Mouse (Mus musculus) G1E (cell line): ENCODE results near the gene Drc1. TPM values are rescaled to one million over a fixed set of nuclear protein-coding genes. Genes with fewer than 3 reads are reported as not detected.

Source experiments
- ATAC-seq: 2 replicates; pipeline ENCODE4 v1.8.0; 2016; ENCODE audit warnings: mild to moderate bottlenecking; ENCODE audit not compliant: insufficient number of reproducible peaks, poor library complexity, low FRiP score, severe bottlenecking; ENCODE audit errors: extremely low read depth
- DNase-seq: peaks from one replicate; pipeline ENCODE4 v3.0.0; 2012; ENCODE audit warnings: low spot score
- H3K27me3 ChIP-seq: 2 replicates; pipeline ENCODE4 v1.6.1; 2012; ENCODE audit warnings: mild to moderate bottlenecking, low read length, inconsistent platforms; ENCODE audit not compliant: insufficient read depth
- H3K36me3 ChIP-seq: replicated peaks from 2 replicates; pipeline ENCODE3; 2012; ENCODE audit warnings: mild to moderate bottlenecking, inconsistent platforms
- H3K4me1 ChIP-seq: 2 replicates; pipeline ENCODE4 v1.6.1; 2012; ENCODE audit warnings: low read depth, low read length, inconsistent platforms, mixed read lengths; ENCODE audit not compliant: insufficient read depth
- H3K4me3 ChIP-seq: 2 replicates; pipeline ENCODE4 v1.5.1; 2012; ENCODE audit warnings: low read depth, mild to moderate bottlenecking, inconsistent platforms, low read length, moderate library complexity, mixed read lengths
- H3K9me3 ChIP-seq: replicated peaks from 2 replicates; pipeline ENCODE4 v1.6.1; 2012; ENCODE audit warnings: inconsistent platforms
- CTCF ChIP-seq: IDR thresholded peaks from 2 replicates; pipeline ENCODE4 v1.5.1; 2012; ENCODE audit warnings: low read depth, low read length, inconsistent platforms, mixed read lengths
- GATA1 ChIP-seq: IDR thresholded peaks from 2 replicates; pipeline ENCODE4 v1.6.1; 2012; ENCODE audit warnings: borderline replicate concordance, low read length, inconsistent platforms, mixed read lengths
- GATA2 ChIP-seq: IDR thresholded peaks from 2 replicates; pipeline ENCODE4 v1.6.1; 2012; ENCODE audit warnings: low read depth, low read length, inconsistent platforms, borderline replicate concordance
- POLR2AphosphoS5 ChIP-seq: IDR thresholded peaks from 2 replicates; pipeline ENCODE4 v1.6.1; 2012; ENCODE audit warnings: low read depth, low read length, inconsistent platforms; ENCODE audit not compliant: insufficient replicate concordance
- TAL1 ChIP-seq: conservative IDR thresholded peaks from 2 replicates; pipeline ENCODE4 v1.6.1; 2012; ENCODE audit warnings: low read depth, low read length, inconsistent platforms, mixed read lengths
- polyA plus RNA-seq: library from polyadenylated mRNA; stranded (reverse); fragments of >175 nt; gene quantifications from 2 replicates; pipeline ENCODE4 v1.2.3, GENCODE M21; 2012
- total RNA-seq, 2 experiments: library from RNA; stranded (forward) in 1 of 2; stranded (reverse) in 1 of 2; fragments of 200-1000 nt in 1 of 2; fragments of >200 nt in 1 of 2; fragmentation: Nextera tagmentation in 1 of 2; gene quantifications; 2 replicates each; pipeline ENCODE4 v1.2.3; 2014 to 2017

Gene Drc1
- total and polyA plus RNA-seq, 3 experiments = not detected

DNA sequence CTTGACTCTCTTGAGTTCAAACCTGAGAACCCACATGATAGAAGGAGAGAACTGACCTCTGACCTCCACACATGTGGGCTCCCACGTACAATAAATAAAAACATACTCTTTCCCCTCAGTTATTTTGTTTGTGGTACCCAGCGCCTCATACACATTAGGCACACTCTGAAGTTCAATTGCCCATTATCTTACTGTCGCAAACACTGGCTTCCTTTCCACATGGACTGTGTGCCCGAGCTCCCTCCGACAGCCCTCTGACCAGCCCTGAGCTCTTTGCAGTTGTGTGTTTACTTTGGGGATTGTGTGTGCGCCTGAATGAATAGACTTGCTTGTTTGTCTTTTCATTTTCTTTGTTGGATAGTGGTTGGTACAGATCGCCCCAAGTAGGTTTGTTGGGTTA, 75.5 kb downstream of the Drc1 start:
- no peak for DNase-seq
- TF ChIP-seq TAL1 (no peak), CTCF (no peak), POLR2AphosphoS5 (no peak), GATA1 (no peak), GATA2 (no peak)
- H3K27me3 ChIP-seq = peaks cover 15% of the 10 kb centered on the region
- no peaks in the 10 kb centered on the region for H3K9me3 ChIP-seq
- H3K4me1 ChIP-seq = no peaks in the 10 kb centered on the region
- ATAC-seq = no peak
- no peaks in the 10 kb centered on the region for H3K36me3 ChIP-seq
- no peak overlapping the region for H3K4me3 ChIP-seq

DNA sequence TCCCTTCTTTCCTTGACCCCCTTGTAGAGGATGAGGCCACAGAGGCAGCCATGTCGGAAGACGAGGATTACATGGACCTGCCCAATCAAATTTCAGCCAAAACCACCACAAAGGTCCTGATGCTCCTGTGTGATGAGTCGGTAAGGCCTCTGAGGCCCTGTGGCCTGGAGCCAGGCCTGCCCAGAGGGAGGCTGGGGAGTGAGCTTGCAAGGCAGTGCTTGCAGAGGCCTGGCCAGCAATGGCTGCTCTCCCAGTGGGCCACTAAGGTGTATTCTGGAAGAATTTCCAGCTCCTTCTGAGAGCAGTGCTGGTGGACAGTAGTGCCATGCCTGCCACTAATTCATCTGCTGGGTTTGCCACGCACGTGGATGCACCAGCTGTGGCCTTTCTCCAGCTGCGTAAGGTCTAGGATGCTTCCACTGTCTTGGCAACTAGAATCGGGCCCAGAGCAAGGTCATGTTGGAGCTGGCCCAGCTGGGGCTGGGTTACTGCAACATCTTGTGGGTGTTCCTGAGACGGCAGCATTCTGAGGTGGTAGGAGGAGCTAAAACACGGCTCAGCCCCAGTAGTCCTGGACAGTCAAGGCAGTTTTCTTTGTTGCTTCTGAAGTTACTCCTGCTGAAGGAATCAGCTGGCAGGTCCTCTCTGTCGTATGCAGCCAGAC, 77.4 kb downstream of the Drc1 start:
- ATAC-seq = no peak

DNA sequence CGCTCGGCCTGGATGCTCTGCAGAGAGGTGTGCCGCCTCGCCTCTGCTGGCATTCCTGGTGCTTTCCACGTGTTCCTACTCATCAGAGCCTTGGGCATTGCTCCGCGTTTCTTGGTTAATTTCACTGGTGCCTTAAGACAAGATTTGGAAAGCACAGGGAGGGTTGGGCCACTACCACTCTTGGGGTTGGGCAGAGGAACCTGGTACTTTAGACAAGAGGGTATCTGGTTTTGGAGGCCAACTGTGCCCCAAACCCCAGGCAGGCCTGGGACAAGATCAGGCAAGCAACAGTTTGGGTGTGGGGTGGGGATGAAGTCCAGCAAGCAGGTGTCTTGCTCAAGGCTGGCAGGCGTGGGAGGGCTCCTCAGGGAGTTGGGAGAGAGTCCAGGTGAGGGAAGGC, 86.2 kb downstream of the Drc1 start:
- no peak for ATAC-seq

More for the DNA sequence above, 77.4 kb downstream of the Drc1 start:
- Histone ChIP-seq H3K27me3 (peaks cover 15% of the 10 kb centered on the region), H3K9me3 (no peaks in the 10 kb centered on the region), H3K4me3 (no peak overlapping the region), H3K4me1 (no peaks in the 10 kb centered on the region), H3K36me3 (no peaks in the 10 kb centered on the region)
- no peak for DNase-seq
- TF ChIP-seq TAL1 = no peak
- no peak for TF ChIP-seq POLR2AphosphoS5
- TF ChIP-seq GATA2 = no peak
- TF ChIP-seq GATA1 = no peak
- no peak for TF ChIP-seq CTCF

DNA sequence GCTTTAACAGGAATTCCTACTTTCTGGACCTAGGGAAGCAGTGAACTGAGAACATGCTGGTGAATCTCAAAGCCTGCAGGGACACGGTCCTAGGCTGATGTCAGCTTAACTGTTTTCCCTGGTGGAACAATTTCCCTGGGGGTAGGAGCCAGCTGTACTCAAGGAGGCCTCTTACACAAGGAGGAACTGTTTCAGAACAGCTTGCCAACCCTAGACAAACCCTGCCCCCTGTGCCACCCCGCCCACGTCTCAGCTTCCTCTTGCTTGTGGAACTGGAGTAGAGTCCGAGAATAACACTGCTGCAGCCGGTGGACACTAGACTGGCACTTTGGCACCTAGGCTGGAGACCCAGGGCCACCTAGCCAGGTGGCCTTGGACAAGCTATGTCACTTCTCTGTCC, 88.2 kb downstream of the Drc1 start:
- peaks cover 31% of the 10 kb centered on the region for H3K27me3 ChIP-seq
- H3K9me3 ChIP-seq = no peaks in the 10 kb centered on the region
- TF ChIP-seq GATA1 (no peak), CTCF (no peak), POLR2AphosphoS5 (no peak), GATA2 (no peak), TAL1 (no peak)
- ATAC-seq (no peak), DNase-seq (no peak)
- no peak overlapping the region for H3K4me3 ChIP-seq
- no peaks in the 10 kb centered on the region for H3K36me3 ChIP-seq
- H3K4me1 ChIP-seq = no peaks in the 10 kb centered on the region

More for the DNA sequence above, 86.2 kb downstream of the Drc1 start:
- DNase-seq = no peak
- no peak for TF ChIP-seq GATA2
- no peak for TF ChIP-seq CTCF
- TF ChIP-seq GATA1 = no peak
- no peak for TF ChIP-seq POLR2AphosphoS5
- TF ChIP-seq TAL1 = no peak
- Histone ChIP-seq H3K27me3 (peaks cover 28% of the 10 kb centered on the region), H3K4me3 (no peak overlapping the region), H3K36me3 (no peaks in the 10 kb centered on the region), H3K4me1 (no peaks in the 10 kb centered on the region), H3K9me3 (no peaks in the 10 kb centered on the region)

DNA sequence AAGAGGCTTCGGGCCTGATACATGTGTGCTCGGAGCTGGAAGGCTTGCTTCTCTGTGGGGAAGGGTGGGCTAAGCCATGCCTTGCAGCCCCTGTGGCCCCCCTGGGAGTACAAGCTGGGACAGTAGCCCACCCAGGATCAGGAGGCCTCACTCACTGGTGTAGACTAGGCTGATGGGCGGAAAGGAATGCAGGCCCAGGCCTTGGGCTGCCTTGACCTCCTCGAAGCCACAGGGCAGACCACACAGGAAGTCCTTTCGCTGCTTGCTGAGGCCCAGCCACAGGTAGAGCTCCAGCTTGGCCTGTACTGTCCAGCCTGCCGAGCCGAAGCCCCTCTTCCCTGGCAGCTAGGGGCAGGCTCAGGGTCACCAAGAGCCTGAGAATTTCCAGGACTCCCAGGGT, 101.7 kb downstream of the Drc1 start:
- Histone ChIP-seq H3K4me3 (no peak overlapping the region), H3K36me3 (no peaks in the 10 kb centered on the region), H3K9me3 (no peaks in the 10 kb centered on the region), H3K27me3 (peaks cover 20% of the 10 kb centered on the region; the same call in 1 of the 2 replicates), H3K4me1 (no peaks in the 10 kb centered on the region)
- DNase-seq = no peak
- no peak for ATAC-seq
- TF ChIP-seq POLR2AphosphoS5 = no peak
- TF ChIP-seq TAL1 = no peak
- no peak for TF ChIP-seq GATA1
- no peak for TF ChIP-seq GATA2
- no peak for TF ChIP-seq CTCF

DNA sequence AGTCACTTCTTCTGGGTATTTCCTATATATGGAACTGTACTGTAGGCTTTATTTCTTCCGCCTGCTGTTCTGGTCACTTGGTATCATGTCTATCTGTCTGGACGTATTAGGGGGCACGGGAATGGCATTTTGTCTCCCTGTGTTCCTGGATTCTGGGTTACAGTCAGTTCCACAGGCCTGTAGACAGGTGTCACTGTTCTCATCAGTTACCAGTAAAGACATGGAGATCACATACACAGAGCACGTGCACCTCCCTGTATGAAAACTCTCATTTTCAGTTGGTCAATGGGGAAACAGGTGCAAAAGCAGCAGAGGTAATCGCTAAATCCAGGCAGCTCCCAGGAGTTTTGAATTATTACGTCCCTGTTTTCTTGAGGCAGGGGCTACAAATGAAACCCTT, 106.5 kb downstream of the Drc1 start:
- H3K27me3 ChIP-seq = peaks cover 35% of the 10 kb centered on the region
- no peaks in the 10 kb centered on the region for H3K9me3 ChIP-seq
- H3K4me3 ChIP-seq = no peak overlapping the region
- DNase-seq (no peak), ATAC-seq (no peak)
- no peak for TF ChIP-seq POLR2AphosphoS5
- TF ChIP-seq GATA2 = no peak
- no peak for TF ChIP-seq GATA1
- no peak for TF ChIP-seq TAL1
- TF ChIP-seq CTCF = no peak
- H3K36me3 ChIP-seq = no peaks in the 10 kb centered on the region
- H3K4me1 ChIP-seq = no peaks in the 10 kb centered on the region
